Mouse (Mus musculus) c-Kit-positive CD71-negative TER-119-negative erythroid progenitor cells, embryonic 14.5 days (primary cell): Measurements from ENCODE around the gene Defb19.

Experiments
- DNase-seq: peaks from one replicate; pipeline ENCODE4 v3.0.0-alpha.2; 2013; ENCODE audit warnings: low read depth

Gene Defb19

DNA sequence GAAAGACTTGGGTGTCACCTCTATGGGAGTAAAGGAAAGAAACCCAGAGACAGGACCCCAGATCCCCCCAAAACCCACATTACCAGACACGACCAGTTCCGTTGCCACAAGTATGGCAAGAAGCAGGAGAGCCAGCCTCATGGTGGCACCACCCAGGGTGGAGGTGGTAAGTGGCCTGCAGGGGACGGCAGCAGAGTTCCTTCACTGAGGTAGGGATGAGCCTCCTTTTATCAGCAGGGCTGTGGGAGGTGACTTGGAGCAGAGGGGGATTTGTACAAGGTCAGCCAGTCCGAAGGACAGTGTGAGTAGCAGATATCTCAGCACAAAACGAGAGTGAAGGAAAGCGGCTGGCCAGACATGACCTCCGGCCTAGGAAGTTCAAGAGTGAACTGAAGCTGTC, at the start of gene Defb19:
TSS of gene Defb19 (minus strand) at position 206 of the 400 bp plus-strand sequence.
- no peak for DNase-seq

DNA sequence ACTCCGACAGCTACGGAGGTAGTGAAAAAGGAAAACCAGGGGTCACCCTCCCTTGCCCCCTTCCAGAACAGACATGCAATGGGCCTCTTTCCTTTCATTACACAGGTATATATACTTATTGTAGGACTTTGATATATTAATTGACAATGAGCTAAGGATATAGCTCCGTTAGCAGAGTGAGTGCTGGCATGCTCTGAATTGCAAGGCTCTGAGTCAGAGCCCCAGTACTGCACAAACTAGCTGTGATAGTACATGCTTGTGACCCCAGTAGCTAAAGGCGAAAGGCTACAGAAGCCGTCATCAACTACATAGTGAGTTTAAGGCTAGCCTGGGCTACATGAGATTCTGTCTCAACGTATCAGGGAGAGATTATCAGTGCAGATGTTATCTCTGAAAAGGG, 49.8 kb upstream of the Defb19 start:
- no peak for DNase-seq

DNA sequence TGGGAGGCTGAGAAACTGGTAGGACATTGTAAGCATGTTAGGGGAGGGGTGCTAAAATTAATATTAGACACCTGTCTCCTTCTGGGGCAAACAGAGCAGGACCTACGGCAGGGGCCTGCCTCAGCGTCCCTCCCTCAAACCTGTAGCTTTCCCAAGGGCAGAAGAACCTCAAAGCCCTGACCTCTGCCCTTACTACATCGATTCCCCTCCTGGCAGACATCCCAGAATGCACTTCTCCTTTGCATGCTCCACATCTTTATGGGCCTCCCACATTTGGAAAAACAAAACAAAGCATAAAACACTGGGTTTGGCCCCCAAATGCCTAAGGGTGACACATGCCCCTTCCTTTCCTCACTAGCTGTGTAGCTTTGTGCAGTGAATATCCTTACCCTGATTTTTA, 49.1 kb upstream of the Defb19 start:
- DNase-seq: no peak

DNA sequence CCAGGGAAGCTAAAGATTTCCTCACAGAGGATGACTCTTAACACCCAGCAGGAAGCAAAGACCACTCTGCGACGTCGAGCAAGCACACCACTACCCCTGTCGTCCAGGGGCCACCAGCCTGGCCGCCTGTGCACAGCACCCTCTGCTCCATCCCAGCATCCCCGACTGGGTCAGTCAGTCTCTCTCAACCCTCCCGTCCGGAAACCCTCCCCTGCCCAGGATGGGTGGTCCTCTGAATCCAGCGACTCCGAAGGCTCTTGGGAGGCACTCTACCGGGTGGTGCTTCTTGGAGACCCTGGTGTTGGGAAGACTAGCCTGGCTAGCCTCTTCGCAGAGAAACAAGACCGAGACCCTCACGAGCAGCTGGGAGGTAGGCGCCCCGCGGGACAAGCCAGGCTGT, 48.0 kb upstream of the Defb19 start:
- DNase-seq: no peak

DNA sequence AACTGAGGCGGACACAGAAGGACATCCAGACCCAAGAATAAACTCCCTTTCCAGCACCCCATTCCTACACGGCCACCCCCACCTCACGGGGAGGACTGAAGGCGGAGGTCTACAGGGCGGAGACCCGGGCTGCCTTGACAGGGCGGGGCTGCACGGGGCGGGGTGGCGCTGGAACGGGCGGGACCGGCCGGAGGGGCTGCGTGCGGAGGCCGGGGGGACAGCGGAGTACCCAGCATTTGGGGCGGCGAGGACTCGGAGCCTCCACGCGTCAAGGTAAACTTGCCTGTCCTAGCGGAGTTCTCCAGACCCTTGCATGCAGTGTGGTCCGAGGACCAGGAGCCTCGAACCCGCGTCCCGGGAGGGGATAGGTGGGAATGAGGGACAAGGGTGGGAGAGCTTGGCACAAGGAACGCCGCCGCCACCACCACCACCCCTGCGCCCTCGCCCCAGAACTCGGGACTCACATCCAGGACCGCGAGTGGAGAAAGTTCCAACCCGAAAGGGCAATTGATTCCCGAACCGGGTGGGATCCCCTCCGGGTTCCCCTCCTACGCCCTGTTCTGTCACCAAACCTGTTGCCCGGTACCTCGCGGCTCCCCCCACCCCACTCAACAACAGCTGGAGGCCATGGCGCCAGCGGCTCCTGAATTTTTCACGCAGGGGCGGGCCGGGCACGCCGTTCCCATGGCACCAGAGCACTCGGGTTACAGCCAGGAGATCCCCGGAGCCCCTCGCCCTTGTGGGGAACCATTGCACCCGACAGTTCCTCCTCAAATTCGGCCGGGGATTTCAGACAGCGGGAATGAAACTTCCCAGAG, 46.9 kb upstream of the Defb19 start, which contains the start of gene Rem1:
TSS of gene Rem1 (plus strand) at position 178 of the 818 bp plus-strand sequence.
- DNase-seq: no peak

DNA sequence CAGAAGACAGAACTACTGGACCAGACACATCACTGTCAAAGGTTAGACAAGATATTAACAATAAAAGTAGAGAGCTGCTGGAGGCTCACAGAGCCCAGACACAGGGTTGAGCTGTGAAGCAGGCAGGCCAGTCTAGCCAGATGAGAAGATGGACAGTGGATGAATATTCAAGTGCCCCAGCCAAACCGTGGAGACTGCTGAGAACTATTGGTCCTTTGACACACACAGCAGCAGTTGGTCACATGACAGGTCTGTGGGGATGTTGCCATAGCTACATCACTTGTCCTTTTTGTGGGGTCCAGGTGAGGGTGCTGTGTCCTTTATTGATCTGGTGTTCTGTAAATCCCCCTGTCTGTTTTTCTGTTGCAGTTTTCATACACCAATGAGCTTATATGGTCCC, 45.1 kb upstream of the Defb19 start:
- no peak for DNase-seq

DNA sequence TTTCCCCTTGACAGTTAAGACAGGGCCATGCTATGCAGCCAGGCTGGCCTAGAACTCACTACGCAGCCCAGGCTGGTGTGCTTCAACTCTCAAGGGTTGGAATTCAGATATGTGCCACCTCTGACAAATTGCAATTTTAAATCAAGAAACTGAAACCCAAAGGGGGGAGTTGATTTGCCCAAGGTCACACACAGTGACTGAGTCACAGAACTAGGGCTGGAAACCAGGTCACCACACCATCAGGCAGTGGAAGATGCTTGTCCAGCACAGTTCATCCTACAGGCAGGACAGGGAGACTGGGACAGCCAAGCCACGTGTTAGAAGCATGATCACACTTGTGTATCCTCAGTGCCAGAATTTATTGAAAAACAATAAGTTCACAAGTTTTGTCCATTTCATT, 44.5 kb upstream of the Defb19 start:
- DNase-seq: no peak

DNA sequence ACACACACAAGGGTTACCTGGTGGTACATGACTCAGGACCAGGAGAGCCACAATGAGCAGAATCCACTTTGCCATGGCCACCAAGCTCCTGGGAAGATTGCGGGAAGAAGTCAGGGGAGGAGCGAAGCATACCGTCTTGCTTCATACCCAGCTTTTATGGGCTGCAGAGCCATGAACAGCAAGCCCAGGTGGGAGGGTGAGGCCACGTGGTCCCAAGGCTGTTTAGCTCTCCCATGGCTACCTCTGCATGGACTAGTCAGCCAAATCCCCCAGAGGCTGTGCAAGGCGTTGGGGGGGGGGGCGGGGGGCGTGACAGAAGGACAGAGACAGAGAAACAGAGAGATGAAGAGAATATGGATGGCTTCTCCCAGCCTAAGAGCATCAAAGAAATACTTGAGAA, 42.8 kb upstream of the Defb19 start, which contains the start of gene Defb25:
TSS of gene Defb25 (minus strand) at position 101 of the 400 bp plus-strand sequence.
- DNase-seq: no peak

DNA sequence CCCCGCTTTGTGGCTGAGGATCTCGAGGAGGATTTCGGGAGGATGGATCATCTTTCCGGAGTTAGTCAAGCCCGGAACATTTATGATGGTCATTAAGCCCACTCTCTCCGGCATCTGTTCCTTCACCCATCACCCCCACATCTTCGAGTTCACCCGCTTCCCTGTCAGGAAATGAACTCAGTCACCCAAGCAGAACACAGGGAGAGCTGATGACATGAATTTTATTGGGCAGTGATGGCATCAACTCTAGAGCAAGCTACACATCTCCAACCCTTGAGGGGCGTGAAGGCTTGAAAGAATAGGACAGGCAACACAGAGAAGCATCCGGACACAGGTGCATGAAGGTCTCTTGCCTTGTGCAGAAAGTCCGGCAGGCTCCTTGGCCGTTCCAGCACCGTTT, 42.0 kb upstream of the Defb19 start:
- no peak for DNase-seq

DNA sequence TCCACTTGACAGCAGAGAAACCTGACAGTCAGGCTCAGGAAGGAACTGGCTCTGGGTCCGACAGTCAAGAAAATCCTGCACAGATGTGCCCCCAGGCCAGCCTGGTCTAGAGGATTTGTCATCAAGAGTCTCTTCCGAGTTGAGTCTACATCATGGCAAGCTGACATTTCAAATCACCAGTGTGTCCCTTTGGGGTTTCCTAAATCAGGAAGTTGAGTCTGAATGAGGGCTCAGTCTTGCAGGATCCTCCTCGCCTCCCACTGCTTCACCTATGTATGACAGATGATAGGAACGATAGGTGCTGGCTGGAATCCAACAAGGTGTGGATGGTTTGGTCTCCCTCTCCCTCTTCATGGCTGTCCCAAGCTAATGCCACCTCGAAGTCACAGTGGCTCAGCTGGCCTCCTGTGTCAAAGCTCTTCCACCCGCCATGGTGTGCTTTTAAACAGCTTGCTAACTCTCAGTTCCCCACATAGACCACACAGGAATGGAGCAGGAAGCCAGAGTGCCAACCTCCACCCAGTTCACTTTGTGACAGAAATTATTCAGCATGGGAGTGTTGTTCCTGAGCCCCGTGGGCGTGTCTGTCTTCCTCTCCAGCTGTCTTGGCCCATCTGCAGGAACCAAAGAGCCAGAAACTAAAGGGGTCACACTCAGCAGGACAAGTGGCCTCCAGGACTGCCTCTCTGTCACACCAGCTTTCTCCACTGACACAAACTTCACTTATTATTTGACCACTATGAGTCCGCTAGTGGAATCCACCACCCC, 40.4 kb upstream of the Defb19 start:
- DNase-seq: no peak

DNA sequence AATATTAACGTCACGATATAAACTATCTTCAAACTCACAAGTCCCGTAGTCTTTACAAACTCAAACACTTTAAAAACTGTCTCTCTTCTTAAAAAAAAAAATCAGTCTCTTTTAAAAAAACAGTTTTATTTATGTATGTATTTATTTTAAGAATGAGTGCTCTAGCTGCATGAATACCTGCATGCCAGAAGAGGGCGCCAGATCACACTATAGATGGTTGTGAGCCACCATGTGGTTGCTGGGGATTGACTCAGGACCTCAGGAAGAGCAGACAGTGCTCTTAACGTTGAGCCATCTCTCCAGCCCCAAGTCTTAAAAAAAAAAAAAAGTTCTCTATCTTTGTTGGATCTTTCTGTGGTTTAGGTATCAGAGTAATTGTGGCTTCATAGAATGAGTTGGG, 37.3 kb upstream of the Defb19 start:
- no peak for DNase-seq

DNA sequence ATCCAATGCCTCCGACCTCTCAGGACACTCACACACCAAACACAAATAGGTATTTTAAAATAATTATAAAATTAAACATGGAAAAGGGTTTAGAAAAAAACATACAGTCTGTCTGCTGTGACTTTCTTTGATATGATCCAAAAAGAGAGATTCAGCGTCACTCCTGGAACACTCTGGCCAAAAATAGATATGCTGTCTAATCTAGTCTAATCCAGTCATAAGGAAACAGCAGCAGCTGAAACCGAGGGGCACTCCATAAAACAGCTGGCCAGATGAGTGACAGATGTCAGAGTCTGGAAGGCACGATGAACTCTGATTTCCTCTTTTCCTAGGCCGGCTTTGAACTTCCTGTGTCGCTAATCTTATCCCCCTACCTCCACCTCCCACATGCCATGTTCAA, 36.4 kb upstream of the Defb19 start:
- DNase-seq: no peak

DNA sequence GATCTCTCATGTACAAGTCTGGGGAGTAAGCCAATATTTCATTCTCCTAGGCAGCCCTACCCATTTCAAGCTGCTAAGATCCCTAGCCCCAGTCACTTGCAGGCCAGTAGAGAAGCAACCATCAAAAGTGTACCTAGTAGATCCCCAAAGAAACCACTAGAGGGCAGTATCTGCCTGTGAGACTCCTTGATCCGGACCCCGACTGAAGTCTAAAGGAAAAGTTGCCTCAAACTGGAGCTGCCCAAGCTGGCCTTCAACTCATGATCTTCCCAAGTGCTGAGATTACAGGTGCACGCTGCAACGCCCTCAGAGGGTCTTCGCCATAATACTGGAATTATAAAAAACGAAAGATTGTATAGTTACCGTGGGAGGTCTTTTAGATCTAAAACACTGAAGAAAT, 35.5 kb upstream of the Defb19 start:
- DNase-seq: peak; percentile 67

DNA sequence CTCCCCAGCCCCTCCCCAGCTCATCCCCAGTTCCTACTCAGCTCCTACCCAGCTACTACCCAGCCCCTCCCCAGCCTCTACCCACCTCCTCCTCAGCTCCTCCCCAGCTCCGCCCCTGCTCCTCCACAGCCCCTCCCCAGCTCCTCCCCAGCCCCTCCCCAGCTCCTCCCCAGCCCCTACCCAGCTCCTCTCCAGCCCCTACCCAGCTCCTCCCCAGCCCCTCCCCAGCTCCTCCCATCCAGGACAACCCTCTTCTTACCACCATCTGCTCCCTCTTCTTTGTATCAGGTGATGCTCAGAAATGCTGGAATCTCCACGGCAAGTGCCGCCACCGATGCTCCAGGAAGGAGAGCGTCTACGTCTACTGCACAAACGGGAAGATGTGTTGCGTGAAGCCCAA, 32.1 kb upstream of the Defb19 start:
- no peak for DNase-seq

DNA sequence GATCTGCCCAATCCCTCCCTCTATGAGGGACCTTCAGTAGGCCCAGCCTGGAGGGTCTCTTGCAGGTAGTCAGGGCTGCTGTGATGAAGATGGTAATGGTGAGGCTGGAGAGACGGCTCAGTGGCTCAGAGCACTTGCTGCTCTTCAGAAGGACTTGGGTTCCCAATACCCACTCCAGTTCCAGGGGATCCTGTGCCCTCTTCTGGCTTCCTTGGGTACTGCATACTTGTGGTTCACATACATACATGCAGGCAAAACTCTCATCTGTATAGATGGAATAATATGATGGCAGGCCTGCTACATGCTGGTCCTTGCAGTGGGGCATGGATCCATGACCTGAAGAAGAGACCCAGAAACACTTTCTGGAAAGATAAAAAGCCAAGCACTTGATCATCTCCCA, 28.6 kb upstream of the Defb19 start:
- no peak for DNase-seq

DNA sequence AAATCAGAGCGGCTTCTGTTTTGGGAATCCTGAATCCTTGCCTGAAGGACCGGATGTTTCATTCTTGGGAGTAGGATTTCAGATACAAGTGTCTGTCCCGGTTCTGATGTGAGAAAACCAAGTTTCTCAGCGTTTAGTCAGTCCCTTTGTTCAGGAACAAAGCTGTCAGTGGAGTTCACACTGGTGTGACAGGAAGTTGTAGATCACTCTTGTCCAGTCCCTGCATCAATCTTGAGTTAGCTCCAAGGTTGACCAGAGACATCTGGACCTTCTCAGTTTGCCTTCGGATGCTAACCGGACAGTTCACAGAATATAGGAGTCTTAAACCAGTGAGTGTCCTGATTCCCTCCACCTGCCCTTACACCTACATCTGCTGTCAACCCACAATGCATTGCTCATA, 27.6 kb upstream of the Defb19 start:
- DNase-seq: no peak

DNA sequence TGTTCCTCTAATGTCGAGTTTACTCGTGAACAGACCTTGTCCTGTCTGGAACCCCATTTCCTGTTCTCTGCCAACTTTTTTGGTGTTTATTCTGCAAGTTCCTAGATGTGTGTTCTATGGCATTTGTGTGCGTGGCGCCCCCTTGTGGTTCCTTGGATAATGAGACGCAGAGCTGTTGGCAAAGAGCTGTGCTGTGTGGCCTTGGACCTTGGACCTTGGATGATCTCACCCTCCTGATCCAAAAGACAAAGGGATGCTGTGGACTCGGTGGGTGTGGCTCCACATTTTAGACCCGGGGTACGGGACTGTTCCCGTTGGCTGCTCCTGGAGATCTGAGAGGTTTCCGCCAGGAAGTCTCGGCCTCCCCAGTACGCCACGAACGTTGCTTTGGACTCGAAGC, 23.9 kb upstream of the Defb19 start, which contains the start of gene Defb36:
TSS of gene Defb36 (plus strand) at position 271 of the 400 bp plus-strand sequence.
- no peak for DNase-seq

DNA sequence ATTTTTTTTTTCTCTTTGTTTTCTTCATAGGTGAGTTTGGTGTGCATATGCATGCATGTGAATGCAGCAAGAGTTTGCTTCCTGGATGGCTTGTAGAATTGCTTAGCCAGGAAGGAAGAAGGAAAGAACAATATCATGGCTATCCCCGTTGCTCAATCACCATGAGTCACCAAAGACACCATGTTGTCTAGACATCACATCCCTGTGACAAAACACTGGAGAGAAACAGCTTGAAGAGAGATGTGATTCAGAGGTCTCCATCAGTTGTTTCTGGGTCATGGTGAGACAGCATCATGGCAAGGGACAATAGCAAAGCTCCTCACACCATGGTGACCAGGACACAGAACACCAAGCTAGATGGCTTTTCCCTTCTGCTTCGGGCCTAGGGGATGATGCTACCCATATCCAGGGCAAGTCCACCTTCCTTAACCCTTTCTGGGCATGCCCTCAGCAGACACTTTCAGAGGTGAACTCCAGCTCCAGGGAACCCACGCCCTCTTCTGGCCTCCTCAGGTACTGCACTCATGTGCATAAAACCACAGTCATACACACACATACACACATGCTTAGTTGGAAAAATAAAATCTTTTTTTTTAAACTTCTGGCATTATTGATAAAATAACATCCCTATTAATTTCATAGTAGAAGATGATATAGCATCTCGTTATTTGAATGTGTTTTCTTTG, 21.3 kb upstream of the Defb19 start:
- DNase-seq: no peak

DNA sequence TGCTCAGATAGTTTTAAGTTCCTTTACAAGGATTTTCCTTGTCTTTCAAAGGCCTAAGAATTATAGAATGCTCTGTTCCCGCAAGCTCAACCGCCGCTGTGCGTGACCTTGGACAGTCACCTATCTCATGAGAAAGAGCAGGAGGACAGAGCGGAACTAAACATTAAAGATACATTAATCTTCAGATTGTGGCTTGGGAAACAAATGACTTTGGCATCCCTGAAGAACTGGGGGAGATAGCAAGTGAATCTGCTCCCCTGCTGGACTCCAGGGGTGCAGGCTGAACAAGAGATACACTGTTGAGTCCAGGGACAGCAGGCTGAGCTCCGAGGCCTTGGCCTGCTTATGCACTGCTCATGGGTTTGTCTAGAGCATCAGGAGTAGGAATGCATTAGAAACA, 20.0 kb upstream of the Defb19 start:
- no peak for DNase-seq

DNA sequence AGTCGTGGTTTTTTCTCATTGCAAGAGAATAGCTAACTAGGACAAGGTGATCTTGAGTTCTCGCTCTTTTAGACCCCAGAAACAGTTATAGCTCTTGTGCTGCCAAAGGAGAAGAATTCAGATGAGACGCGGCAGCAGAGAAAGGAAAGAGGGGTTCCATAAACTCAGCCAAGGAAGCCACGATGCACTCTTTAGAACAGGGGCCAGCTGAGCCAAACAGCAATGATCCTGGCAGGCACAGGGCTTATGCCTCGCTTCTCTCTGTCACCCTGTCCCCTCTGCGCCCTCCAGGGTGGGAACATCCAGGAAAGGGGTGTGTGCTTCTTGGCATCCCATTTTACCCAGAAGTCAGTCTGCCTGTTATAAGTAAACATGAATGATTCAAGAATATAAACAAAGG, 19.2 kb upstream of the Defb19 start, which contains the start of gene Defb45:
TSS of gene Defb45 (minus strand) at position 101 of the 400 bp plus-strand sequence.
- no peak for DNase-seq

DNA sequence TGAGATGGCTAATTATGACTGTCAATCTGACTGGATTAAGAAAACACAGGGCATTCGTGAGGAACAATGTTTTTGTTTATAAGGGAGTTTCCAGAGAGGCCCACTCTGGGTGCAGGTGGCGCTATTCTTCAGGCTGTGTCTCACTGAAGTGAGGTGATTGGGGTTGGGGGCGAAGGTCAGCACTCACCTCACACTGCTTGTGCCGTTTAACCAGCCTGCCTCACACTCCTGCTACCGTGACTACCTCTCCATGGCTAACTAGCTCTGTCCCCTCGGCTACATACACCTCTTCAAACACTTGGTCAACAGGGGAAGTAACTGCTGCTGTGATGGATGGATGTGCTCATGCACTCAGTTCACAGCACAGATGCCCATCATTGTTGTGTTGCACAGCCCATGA, 8.9 kb upstream of the Defb19 start:
- no peak for DNase-seq

DNA sequence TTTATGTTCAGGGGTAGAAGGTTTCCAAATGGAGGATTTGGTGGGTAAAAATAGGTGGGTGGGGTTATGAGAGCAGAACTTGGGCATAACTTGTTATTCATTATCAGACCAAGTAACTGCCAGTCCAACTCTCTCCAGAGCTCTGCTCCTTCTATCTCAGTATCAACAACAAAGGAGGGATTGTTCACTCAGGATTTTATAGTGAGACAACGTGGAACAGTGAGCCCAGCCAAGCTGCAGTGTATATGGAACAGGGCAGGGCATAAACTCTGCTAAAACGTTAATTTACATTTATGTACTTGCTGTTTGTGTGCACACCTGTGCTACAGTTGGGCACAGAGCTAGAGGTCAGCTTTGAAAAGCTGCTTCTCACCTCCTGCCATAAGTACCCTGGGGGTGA, 8.3 kb upstream of the Defb19 start:
- DNase-seq: no peak
